Mouse (Mus musculus): ENCODE measurements around the gene St6galnac4.

DNA sequence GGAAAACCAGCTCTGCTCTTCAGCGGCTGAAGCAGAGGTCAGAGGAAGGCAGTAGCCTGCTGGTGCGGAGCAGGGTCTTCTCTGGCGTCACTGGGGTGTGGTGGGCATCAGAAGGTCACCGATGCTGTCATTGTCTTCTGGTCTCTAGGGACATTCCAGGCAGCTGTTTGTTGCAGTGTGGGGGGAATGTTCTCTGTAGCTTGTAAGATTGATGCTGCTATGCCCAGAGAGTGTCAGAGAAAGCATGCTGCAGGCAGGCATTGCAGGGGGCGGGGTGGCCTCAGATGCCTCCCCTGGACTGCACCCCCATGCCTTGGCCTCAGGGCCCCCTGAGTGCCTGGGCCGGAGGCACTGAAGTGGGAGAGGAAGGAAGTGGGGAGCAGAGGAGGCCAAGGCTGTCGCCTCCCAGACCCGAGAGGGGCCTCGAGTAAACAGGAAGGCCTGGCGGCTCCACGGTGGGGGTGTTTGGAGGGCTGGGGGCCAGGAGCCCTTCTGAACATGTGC, 50.9 kb downstream of the St6galnac4 start:
- TF ChIP-seq POLR2A (IDR thresholded peaks at IDR 0.05; ENCODE audit: low read depth, low read length) (no peak), CTCF (conservative IDR thresholded peaks at IDR 0.05; ENCODE audit: insufficient read depth, insufficient read length, low read depth, low read length) (no peak)

Measured in kidney, adult 2 months (tissue).